Mouse (Mus musculus) fibroblast of lung, adult 2 months (primary cell): ENCODE results near the gene Fbln5.

Source experiments
- DNase-seq: peaks from one replicate; pipeline ENCODE4 v3.0.0-alpha.2; 2011; ENCODE audit warnings: low read depth

Fbln5 gene

DNA sequence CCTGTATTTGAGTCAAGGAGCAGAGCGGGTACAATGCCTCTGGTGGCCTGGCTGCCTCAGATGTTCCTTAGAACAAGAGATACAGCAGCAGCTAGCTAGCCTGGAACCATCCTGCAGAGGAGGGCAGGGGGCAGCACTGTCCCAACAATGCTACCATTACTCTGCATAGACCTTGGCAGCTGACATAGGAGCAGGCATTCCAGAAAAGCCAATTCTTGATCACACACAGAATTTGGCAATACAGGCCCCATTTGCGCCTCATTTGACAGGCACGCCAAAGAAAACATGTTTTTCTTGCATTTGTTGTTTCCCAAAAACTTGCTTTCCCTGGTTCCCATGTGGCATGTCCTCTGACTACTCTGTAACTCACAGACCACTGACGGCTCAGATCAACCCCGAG, 56.8 kb downstream of the Fbln5 start:
- peak; percentile 84 for DNase-seq

DNA sequence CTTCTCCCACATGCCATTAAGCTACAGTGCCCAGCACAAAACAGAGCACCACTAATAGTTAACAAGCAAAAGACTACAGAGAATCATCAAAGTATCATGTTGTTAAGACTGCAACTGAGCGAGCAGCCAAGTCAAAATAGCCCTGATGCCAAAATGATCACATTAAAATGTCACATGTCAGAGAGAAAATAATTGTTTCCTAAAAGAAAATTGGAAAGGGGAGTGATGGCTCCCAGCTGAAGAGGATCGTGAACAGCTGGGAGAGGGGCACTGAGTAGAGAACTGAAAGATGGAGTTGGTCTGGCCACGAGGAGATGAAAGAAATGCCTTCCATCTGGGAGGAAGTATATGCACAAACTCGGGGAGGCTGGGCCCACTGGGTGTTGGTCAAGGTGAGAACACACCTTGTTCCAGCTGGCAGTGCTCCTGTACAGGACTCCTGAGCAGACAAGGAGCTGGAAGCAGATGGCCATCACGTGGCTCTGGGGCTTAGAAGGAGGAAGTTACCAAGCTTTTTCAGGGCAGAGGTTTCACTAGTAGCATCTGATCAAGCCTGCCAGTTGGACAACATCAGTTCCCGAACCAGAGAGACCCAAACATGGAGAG, 59.3 kb downstream of the Fbln5 start:
- DNase-seq, result no peak

DNA sequence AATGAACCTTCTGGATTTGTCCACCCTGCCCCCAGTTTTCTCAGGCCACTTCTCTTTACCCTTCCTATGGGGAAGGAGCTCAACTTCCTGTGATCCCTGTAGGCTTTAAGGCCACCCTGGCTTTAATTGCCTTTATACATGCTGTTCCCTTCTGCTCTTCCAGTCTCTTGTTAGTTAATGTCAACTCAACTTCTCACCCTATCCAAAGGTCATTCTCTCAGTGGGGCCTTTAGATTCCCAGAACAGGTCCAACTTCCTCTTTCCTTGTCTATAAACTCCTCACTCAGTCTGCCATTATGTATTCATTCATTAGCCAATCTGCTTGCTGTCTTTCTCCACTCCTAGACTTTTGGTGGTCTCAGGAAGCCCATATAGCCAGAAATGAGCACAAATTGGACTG, 60.2 kb downstream of the Fbln5 start:
- no peak for DNase-seq

DNA sequence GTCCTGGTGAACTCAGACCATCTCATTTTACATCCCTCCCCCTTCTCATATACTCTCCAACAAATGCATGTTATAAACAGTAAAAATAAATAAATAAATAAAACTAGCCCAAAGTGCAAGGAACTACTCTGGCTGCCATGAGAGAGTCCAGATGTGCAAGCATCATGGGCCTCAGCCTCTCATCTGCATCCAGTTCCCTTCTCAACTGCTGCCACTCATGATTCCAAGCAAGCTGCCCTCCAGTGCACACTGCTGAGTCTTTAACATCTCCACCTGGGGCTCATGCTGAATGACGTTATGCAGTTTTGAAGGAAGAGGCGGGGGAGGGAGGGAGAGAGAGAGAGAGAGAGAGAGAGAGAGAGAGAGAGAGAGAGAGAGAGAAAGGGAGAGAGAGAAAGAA, 76.5 kb downstream of the Fbln5 start:
- no peak for DNase-seq

DNA sequence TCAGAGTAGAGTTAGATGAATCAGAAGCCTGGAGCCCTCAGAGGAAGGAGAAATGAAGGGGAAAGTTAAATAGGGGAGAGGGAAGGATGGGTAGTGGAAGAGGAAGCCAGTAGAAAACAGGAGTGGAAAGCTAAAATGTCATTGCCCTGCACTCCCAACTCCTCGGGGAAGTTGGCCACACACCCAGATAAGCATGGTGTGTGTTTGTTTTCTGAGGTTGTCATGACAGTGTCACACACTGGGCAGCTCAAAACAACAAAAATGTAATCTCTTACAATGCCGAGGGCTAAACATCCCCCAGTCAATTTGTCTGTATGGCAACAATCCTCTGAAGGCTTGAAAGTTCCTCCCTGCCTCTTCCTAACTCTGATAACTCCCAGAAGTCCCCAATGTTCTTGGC, 78.4 kb downstream of the Fbln5 start:
- no peak for DNase-seq

DNA sequence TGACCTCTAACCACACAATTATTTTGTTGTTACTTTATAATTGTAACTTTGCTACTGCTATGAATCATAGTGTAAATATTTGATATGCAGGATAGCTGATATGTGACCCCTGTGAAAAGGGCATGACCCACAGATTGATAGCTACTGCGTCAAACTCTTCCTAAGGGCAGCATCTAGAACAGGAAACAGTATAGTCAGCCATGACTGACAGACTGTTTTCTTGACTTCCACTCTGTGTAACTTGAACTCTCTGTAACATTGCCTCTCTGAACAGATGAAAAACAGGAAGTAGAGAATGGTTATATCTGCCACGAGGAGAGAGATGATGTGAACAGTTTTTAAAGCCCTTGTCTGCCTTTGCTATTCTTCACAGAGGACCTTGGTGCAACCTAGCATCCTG, 78.8 kb downstream of the Fbln5 start:
- no peak for DNase-seq

DNA sequence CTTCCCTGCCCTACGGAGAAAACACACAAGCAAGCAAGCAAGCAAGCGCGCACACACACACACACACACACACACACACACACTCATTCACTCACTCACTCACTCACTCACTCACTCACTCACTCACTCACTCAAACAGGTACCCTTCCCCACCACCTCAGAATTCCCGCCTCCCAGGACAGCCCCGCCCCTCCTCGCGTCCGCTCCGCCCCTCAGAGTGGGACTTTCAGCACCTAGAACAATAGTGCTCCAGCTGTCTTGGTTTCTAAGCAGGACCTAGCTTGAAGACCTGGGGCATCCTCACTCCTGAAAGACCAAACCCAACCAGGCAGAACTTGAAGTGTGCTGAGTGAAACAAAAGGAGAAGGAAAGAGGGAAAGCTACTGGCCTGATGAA, 100.1 kb downstream of the Fbln5 start:
- DNase-seq, result no peak

DNA sequence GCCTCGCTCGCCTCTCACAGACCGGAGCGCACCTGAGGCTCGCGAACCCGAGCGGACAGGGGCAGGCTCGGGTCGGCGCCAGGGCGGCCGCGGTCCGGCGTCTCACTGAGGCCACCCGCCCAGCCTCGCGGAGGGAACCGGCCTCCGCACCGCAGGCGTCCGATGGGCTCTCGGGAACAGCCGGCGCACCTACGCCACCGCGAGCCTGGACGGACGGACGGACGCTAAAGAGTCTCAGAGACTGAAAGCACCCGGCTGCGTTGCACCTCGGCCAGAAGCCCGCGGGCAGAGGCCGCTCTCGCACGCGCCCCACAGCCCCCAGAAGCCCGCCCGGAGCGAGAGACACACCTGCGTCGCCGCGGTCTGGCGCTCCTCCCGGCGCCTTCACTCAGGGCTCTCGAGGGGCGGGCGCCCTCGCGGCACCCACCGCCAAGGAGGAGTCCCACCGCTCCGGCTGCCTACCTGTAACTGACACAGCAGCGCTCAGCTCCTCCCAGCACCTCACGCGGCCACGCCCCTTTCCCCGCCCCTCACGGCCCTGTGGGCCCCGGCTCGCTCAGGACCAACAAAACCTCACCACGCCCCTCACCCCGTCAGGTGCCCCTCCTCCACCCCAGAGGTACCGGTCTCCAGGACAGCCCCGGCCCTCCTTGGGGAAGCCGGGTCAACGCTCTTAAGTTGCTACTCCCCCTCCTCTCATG, 100.7 kb downstream of the Fbln5 start, which contains the start of gene Tc2n:
Gene Tc2n (minus strand): TSS at position 470 of the 701 bp plus-strand sequence.
- DNase-seq, result no peak

DNA sequence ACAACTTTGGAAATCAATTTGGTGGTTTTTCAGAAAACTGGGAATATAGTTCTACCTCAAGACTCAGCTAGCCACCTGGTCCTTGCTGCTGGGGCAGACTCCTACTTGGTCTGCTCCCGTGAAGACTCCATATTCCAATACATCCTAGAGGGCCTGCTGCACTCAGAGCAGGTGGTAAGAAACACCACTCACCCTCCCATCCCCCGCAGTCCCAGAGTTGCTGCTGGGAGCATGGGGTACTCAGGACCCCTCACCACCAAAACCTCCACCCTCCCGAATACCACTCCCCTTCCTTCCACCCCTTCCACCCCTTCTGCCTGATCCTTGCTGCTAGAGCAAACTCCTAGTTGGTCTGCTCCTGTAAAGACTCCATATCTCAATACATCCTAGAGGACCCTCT, 119.7 kb downstream of the Fbln5 start:
- no peak for DNase-seq
